Mouse (Mus musculus) midbrain, postnatal 0 days (tissue): ENCODE results near the gene Mrpl34. TPM values are rescaled to one million over a fixed set of nuclear protein-coding genes. Genes with fewer than 3 reads are reported as not detected.
A peak's percentile ranks its signal among the peaks of the same experiment; 100 is the strongest.

Experiments used
- ATAC-seq: fragments of 200-750 bp; cut with Nextera tagmentation; 2 replicates; pipeline ENCODE4 v1.8.0; 2017; ENCODE audit warnings: moderate number of reproducible peaks, mild to moderate bottlenecking, moderate TSS enrichment, moderate library complexity; ENCODE audit not compliant: low FRiP score
- DNase-seq: peaks from one replicate; pipeline ENCODE4 v3.0.0-alpha.2; 2015; ENCODE audit warnings: low spot score
- H3K27ac ChIP-seq: fragments of 300-500 bp; sonication (generic); 2 replicates; pipeline ENCODE4 v1.5.1; 2014; ENCODE audit warnings: low read depth, mild to moderate bottlenecking, low read length, mixed read lengths
- H3K27me3 ChIP-seq: fragments of 300-500 bp; sonication (generic); 2 replicates; pipeline ENCODE4 v1.6.1; 2014; ENCODE audit warnings: low read length, control low read depth, mixed read lengths; ENCODE audit not compliant: insufficient read depth
- H3K36me3 ChIP-seq: fragments of 300-500 bp; sonication (generic); 2 replicates; pipeline ENCODE4 v1.6.1; 2014; ENCODE audit warnings: low read length, control low read depth, mixed read lengths; ENCODE audit not compliant: insufficient read depth
- H3K4me1 ChIP-seq: fragments of 300-500 bp; sonication (generic); 2 replicates; pipeline ENCODE4 v1.6.1; 2014; ENCODE audit warnings: mild to moderate bottlenecking, control low read depth, antibody characterized with exemption, low read length, mixed read lengths; ENCODE audit not compliant: insufficient read depth
- H3K4me2 ChIP-seq: fragments of 300-500 bp; sonication (generic); 2 replicates; pipeline ENCODE4 v1.6.1; 2014; ENCODE audit warnings: low read depth, mild to moderate bottlenecking, low read length, mixed read lengths; ENCODE audit not compliant: poor library complexity, severe bottlenecking
- H3K4me3 ChIP-seq: fragments of 300-500 bp; sonication (generic); 2 replicates; pipeline ENCODE4 v1.5.1; 2014; ENCODE audit warnings: low read depth, mild to moderate bottlenecking, low read length, moderate library complexity
- H3K9ac ChIP-seq: fragments of 300-500 bp; sonication (generic); replicated peaks from 2 replicates; pipeline ENCODE4 v1.6.1; 2014; ENCODE audit warnings: mild to moderate bottlenecking, low read length, moderate library complexity, mixed read lengths; ENCODE audit not compliant: poor library complexity, severe bottlenecking
- H3K9me3 ChIP-seq: fragments of 300-500 bp; sonication (generic); 2 replicates; pipeline ENCODE4 v1.6.1; 2016; ENCODE audit warnings: low read length, control low read depth
- CTCF ChIP-seq: IDR thresholded peaks from 2 replicates; pipeline ENCODE4 v1.5.1; 2016; ENCODE audit warnings: antibody characterized with exemption, mild to moderate bottlenecking
- WGBS: fragments of 180-500 bp; shearing (Covaris S2); extraction: QIAGEN DNeasy Blood & Tissue Kit; methylation state at CpG from one replicate; pipeline ENCODE4 v1.1.7; 2014; 5-methylcytosine and 5-hydroxymethylcytosine counted together
- polyA plus RNA-seq: library from polyadenylated mRNA; unstranded; fragments of >200 nt; fragmentation: Nextera tagmentation; extraction: Ambion mirVana; gene quantifications from 2 replicates; pipeline ENCODE4 v1.2.1, GENCODE M21; 2015
- total RNA-seq: library from RNA; depleted of rRNA; stranded (reverse); fragments of >200 nt; gene quantifications from 2 replicates; pipeline ENCODE4 v1.2.3, GENCODE M21; 2014

Gene Mrpl34
- total and polyA plus RNA-seq, 2 experiments from 2014 or later, result 119 to 163 TPM

DNA sequence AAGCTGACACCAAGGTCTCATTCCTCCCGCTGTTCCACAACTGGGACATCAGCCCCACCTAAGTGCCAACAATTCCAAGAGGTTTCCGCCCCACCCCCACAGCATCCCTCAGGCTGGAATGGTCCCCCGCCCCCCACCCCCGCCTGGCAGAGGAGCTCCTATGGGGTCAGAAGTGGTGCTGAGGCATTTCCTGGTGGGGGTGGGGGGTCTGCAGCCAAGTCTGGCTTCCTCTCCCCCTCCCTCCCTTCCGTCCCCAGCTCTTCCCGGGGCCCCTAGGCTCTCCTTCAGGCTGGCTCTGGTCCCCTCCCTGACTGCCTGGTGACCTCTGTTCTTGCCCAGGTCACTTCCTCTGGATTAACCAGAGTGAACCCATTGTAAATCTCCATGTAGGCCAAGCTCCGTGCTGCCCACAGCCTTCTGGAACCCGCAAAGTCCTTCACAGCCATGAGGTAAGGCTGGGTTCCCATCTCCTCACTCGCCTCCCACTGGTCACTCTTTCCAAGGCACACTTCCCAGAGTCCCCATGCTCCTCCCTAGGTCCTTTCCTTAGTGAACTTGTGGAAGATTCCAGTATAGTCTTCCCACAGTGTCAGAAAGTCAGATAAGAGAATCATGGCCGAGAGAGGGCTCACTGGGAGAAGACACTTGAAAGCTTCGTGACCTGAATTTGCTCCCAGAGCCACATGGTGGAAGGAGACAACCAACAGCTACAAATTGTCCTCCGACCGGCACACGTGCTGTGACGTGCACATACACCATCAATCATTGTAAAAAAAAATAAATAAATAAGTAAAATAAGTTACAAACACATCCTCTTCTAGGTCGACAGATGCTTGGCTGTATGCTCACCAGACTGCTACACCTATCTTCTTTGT is 34.3 kb downstream of the Mrpl34 start:
- TF ChIP-seq CTCF, result no peak
- DNase-seq, result no peak
- Histone ChIP-seq H3K36me3 (0 out of 2 replicates have a peak, but pooled peaks cover 3% of the 10 kb centered on the region), H3K9me3 (no peaks in the 10 kb centered on the region), H3K27me3 (no peaks in the 10 kb centered on the region), H3K27ac (no peak overlapping the region), H3K4me1 (no peaks in the 10 kb centered on the region), H3K9ac (no peak overlapping the region), H3K4me2 (no peak overlapping the region), H3K4me3 (no peak overlapping the region)
- ATAC-seq, result no peak
- 50% methylated on average over 16 of the region's 16 CpGs for WGBS

DNA sequence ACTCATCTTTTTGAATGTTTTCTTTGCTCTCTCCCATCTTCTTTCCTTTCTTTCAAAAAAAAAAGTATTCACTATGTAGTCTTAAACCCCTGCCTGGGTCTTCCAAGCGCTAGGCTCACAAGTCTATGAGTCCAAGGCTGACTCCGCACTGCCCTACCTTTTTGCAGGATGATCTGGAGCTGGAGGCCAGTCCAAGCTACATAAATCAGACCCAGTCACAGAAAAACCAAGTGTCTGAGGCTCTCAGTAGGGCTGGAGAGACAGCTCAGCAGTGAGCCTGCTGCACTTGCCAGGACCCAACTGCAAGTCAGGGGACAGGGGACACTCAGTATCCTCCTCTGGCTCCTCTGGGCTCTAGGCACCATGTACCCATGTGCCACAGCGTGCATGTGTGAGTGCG is 39.6 kb downstream of the Mrpl34 start:
- no peak overlapping the region for H3K27ac ChIP-seq
- peaks cover 29% of the 10 kb centered on the region for H3K27me3 ChIP-seq
- ATAC-seq, result no peak
- no peak for TF ChIP-seq CTCF
- H3K36me3 ChIP-seq, result no peaks in the 10 kb centered on the region
- no peaks in the 10 kb centered on the region for H3K9me3 ChIP-seq
- no peak overlapping the region for H3K4me2 ChIP-seq
- H3K4me3 ChIP-seq, result no peak overlapping the region
- no peak overlapping the region for H3K9ac ChIP-seq
- 91% methylated on average over 4 of the region's 4 CpGs for WGBS
- DNase-seq, result no peak
- no peaks in the 10 kb centered on the region for H3K4me1 ChIP-seq

DNA sequence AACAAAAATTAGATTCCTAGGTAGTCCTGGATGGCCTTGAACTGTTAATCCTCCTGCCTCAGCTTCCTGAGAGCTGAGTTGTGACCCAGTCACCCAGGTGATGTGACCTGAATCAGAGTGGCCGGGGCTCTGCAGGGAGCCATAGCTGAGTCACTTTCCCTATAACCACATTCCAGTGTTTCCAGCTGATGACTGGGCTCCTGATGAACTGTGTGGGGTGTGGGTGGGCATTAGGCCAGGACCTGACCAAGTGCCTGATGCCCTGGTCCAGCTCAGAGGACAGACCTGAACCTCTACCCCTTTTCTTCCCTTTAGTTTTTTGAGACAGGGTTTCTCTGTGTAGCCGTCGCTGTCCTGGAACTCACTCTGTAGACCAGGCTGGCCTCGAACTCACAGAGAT is 40.6 kb downstream of the Mrpl34 start:
- no peak for TF ChIP-seq CTCF
- Histone ChIP-seq H3K4me3 (no peak overlapping the region), H3K9me3 (no peaks in the 10 kb centered on the region), H3K27me3 (peaks cover 34% of the 10 kb centered on the region), H3K9ac (no peak overlapping the region), H3K27ac (no peak overlapping the region), H3K4me1 (no peaks in the 10 kb centered on the region), H3K4me2 (no peak overlapping the region), H3K36me3 (no peaks in the 10 kb centered on the region)
- whole genome bisulfite sequencing, result 94% methylated on average over 4 of the region's 4 CpGs
- DNase-seq, result no peak
- ATAC-seq, result no peak

DNA sequence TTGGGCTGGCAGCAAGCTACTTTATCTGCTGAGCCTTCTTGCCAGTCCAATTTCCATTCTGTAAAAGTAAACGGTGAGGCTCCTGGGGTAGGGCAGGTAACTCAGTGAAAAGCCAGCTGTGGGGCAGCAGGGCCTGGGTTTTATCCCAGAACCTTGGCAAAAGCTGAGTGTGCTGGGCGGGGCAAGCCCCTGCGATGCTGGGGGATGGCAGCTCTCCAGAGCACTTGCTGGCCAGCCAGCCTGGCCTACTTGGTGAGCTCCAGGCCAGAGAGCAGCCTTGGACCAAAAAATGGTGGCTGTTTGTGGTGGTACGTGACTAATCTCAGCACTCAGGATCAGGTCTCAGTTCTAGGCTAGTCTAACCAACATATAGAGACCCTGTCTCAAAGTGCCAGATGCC is 41.2 kb downstream of the Mrpl34 start:
- Histone ChIP-seq H3K4me2 (no peak overlapping the region), H3K4me1 (no peaks in the 10 kb centered on the region), H3K9me3 (no peaks in the 10 kb centered on the region), H3K27ac (no peak overlapping the region), H3K27me3 (peaks cover 34% of the 10 kb centered on the region), H3K9ac (no peak overlapping the region), H3K36me3 (no peaks in the 10 kb centered on the region), H3K4me3 (no peak overlapping the region)
- DNase-seq (no peak), ATAC-seq (no peak)
- WGBS, result 75% methylated on average over 4 of the region's 4 CpGs
- no peak for TF ChIP-seq CTCF

DNA sequence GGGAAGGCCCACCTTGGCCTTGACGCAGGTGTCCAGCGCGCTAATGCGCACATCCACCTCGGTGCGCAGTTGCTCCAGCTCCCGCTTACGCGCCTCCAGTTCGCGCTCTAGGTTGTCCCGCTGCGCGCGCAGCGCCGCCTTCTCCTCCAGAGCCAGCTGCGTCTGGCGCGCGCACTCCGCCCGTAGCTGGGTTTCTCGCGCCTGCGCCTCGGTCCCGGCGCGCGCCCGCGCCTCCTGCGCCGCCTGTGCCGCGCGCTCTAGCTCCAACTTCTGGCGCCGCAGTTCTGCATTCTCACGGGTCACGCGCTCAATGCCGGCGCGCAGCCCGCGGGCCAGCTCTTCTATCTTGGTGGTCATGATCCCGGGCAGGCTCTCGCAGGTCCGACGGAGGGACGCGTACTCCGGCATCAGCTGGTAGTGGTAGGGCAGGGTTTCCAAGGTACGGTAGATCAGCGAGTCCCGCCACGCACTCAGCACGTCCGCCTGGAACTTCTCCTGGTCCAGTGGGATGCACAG is 42.9 kb downstream of the Mrpl34 start:
- Histone ChIP-seq H3K27me3 (peaks cover 41% of the 10 kb centered on the region), H3K9ac (peak overlapping the region; percentile 33), H3K9me3 (no peaks in the 10 kb centered on the region), H3K4me3 (peak overlapping the region; percentile 37), H3K4me1 (no peaks in the 10 kb centered on the region), H3K36me3 (no peaks in the 10 kb centered on the region), H3K27ac (no peak overlapping the region), H3K4me2 (peak overlapping the region; percentile 57)
- TF ChIP-seq CTCF, result no peak
- ATAC-seq (peak; percentile 79), DNase-seq (peak; percentile 90)
- under 1% methylated on average over 61 of the region's 61 CpGs for WGBS

DNA sequence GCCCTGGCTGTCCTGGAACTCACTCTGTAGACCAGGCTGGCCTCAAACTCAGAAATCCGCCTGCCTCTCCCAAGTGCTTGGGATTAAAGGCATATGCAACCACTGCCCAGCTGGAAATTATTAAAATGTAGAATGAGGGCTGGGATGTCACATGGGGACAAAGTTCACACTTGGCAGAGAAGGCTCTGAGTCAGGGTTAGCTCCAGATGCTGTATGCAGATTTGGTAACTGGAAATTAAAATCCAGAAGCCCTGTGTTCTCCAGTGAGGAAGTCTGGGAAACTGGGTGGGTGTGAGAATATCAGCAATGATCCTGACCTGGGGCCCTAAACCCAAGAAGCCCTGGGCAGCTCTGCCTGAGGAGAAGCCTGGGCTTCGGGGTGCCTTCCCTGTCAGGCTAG is 44.6 kb downstream of the Mrpl34 start:
- Histone ChIP-seq H3K4me2 (no peak overlapping the region), H3K27me3 (peaks cover 41% of the 10 kb centered on the region), H3K9ac (no peak overlapping the region), H3K27ac (no peak overlapping the region), H3K4me3 (no peak overlapping the region), H3K4me1 (no peaks in the 10 kb centered on the region), H3K9me3 (no peaks in the 10 kb centered on the region), H3K36me3 (no peaks in the 10 kb centered on the region)
- ATAC-seq (no peak), DNase-seq (no peak)
- 64% methylated on average over 2 of the region's 2 CpGs for whole genome bisulfite sequencing
- no peak for TF ChIP-seq CTCF
